Mouse (Mus musculus) heart, postnatal 0 days (tissue): ENCODE results near the gene Zfp574. TPM values are rescaled to one million over a fixed set of nuclear protein-coding genes. Genes with fewer than 3 reads are reported as not detected.

Experiments
- ATAC-seq: fragments of 200-750 bp; cut with Nextera tagmentation; 2 replicates; pipeline ENCODE4 v1.8.0; 2017; ENCODE audit warnings: low read depth, moderate number of reproducible peaks, moderate library complexity; ENCODE audit not compliant: insufficient read depth
- DNase-seq: peaks from one replicate; pipeline ENCODE4 v3.0.0-alpha.2; 2016; ENCODE audit warnings: low spot score
- H3K27ac ChIP-seq: fragments of 300-500 bp; sonication (generic); 2 replicates; pipeline ENCODE4 v1.5.1; 2014; ENCODE audit warnings: low read depth, mild to moderate bottlenecking
- H3K27me3 ChIP-seq: fragments of 300-500 bp; sonication (generic); 2 replicates; pipeline ENCODE4 v1.6.1; 2014; ENCODE audit warnings: low read length, mixed read lengths; ENCODE audit not compliant: control insufficient read depth, insufficient read depth
- H3K36me3 ChIP-seq: fragments of 300-500 bp; sonication (generic); replicated peaks from 2 replicates; pipeline ENCODE4 v1.6.1; 2014; ENCODE audit warnings: low read length, mixed read lengths; ENCODE audit not compliant: control insufficient read depth, insufficient read depth
- H3K4me1 ChIP-seq: fragments of 300-500 bp; sonication (generic); 2 replicates; pipeline ENCODE4 v1.6.1; 2014; ENCODE audit warnings: antibody characterized with exemption; ENCODE audit not compliant: control insufficient read depth, insufficient read depth
- H3K4me2 ChIP-seq: fragments of 300-500 bp; sonication (generic); 2 replicates; pipeline ENCODE4 v1.6.1; 2014; ENCODE audit warnings: low read depth, mild to moderate bottlenecking, low read length, moderate library complexity
- H3K4me3 ChIP-seq: fragments of 300-500 bp; sonication (generic); 2 replicates; pipeline ENCODE4 v1.5.1; 2014; ENCODE audit warnings: low read depth, low read length
- H3K9ac ChIP-seq: fragments of 300-500 bp; sonication (generic); replicated peaks from 2 replicates; pipeline ENCODE4 v1.6.1; 2014; ENCODE audit warnings: low read depth, low read length, mixed read lengths
- H3K9me3 ChIP-seq: fragments of 300-500 bp; sonication (generic); replicated peaks from 2 replicates; pipeline ENCODE4 v1.6.1; 2016; ENCODE audit warnings: low read length; ENCODE audit not compliant: control insufficient read depth
- CTCF ChIP-seq: IDR thresholded peaks from 2 replicates; pipeline ENCODE4 v1.5.1; 2016; ENCODE audit warnings: antibody characterized with exemption, control low read depth, low read depth
- EP300 ChIP-seq: IDR thresholded peaks from 2 replicates; pipeline ENCODE4 v1.6.1; 2016; ENCODE audit warnings: antibody characterized with exemption, low read depth
- WGBS: fragments of 180-500 bp; shearing (Covaris S2); extraction: QIAGEN DNeasy Blood & Tissue Kit; methylation state at CpG from one replicate; pipeline ENCODE4 v1.1.7; 2014; 5-methylcytosine and 5-hydroxymethylcytosine counted together
- polyA plus RNA-seq: library from polyadenylated mRNA; unstranded; fragments of >200 nt; fragmentation: Nextera tagmentation; extraction: Ambion mirVana; gene quantifications from 2 replicates; pipeline ENCODE4 v1.2.1, GENCODE M21; 2015
- total RNA-seq: library from RNA; depleted of rRNA; stranded (reverse); fragments of >200 nt; gene quantifications from 2 replicates; pipeline ENCODE4 v1.2.3, GENCODE M21; 2014; ENCODE audit warnings: low replicate concordance; rRNA removed

The Zfp574 gene
- total RNA-seq: 9.8 and 12.0 TPM in 2 replicates
- polyA plus RNA-seq: 11.2 and 11.6 TPM in 2 replicates

GRCm38 (mm10) chr7:25071979-25072715, at the start of gene Zfp574, which contains the start of gene Grik5:
Gene Zfp574 (plus strand): TSS chr7:25072567.
Gene Grik5 (minus strand): TSS chr7:25072346.
- Histone ChIP-seq H3K4me2 (peak within 1 kb of the TSS; percentile 94), H3K27ac (peak within 1 kb of the TSS; percentile 60), H3K9me3 (no peaks in the 10 kb centered on the region), H3K9ac (peak within 1 kb of the TSS; percentile 75), H3K36me3 (peaks cover 9% of the 10 kb centered on the region; the same call in 1 of the 2 replicates), H3K27me3 (no peaks in the 10 kb centered on the region), H3K4me1 (0 out of 2 replicates have a peak, but pooled peaks cover 8% of the 10 kb centered on the region), H3K4me3 (peak within 1 kb of the TSS; percentile 67)
- TF ChIP-seq EP300: no peak
- TF ChIP-seq CTCF: no peak
- no peak for ATAC-seq
- WGBS: 2% methylated on average over 19 of the region's 28 CpGs
- peak; percentile 17 for DNase-seq

DNA sequence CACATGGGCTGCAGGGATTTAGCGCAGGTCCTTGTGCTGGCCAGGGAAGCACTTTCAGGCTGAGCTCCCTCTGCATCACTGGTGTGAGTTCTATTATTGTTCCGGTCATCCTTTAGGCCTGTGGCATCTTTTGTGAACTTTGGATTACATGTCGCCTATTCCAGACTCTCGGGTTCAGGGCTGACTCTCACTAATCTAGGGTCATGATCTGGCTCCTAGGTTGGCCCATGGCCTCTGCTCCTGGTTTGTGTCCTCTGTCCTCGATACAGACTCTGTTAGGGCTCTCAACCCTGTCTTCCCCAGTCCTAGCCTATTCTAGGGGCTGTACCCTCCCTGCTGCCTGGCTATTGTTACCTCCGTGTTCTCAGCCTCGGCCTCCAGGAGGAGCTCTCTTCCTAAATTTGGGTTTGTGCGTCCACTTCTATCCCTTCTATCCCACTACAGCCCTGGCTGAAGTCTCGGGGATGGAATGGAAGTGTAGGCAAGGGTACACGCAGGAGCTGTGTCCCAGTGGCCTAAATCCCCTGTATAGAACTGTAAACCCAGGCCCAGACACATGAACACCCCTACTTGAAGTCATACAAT, 46.4 kb upstream of the Zfp574 start:
- Histone ChIP-seq H3K27me3 (no peaks in the 10 kb centered on the region), H3K9ac (no peak overlapping the region), H3K4me1 (no peaks in the 10 kb centered on the region), H3K36me3 (peaks cover 5% of the 10 kb centered on the region; the same call in 1 of the 2 replicates), H3K9me3 (no peaks in the 10 kb centered on the region), H3K27ac (no peak overlapping the region), H3K4me2 (no peak overlapping the region), H3K4me3 (no peak overlapping the region)
- 54% methylated on average over 10 of the region's 10 CpGs for WGBS
- peak; percentile 6 for DNase-seq
- ATAC-seq: peak; percentile 47
- TF ChIP-seq EP300 (no peak), CTCF (peak; percentile 49; the same call in 1 of the 2 replicates)

- no peaks in the 10 kb centered on the region for H3K27me3 ChIP-seq
- no peak overlapping the region for H3K9ac ChIP-seq
- 35% methylated on average over 7 of the region's 7 CpGs for WGBS
- no peak overlapping the region for H3K4me3 ChIP-seq
- no peak overlapping the region for H3K4me2 ChIP-seq
- H3K27ac ChIP-seq: no peak overlapping the region
- no peak for ATAC-seq
- H3K9me3 ChIP-seq: no peaks in the 10 kb centered on the region
- H3K36me3 ChIP-seq: no peaks in the 10 kb centered on the region
- H3K4me1 ChIP-seq: no peaks in the 10 kb centered on the region
- no peak for DNase-seq
- TF ChIP-seq EP300 (no peak), CTCF (no peak)
Observed at GRCm38 (mm10) chr7:25026452-25026851, 45.9 kb upstream of the Zfp574 start.

GRCm38 (mm10) chr7:25030032-25030753, 42.2 kb upstream of the Zfp574 start:
- TF ChIP-seq CTCF: peak; percentile 87
- TF ChIP-seq EP300: no peak
- Histone ChIP-seq H3K36me3 (no peaks in the 10 kb centered on the region), H3K4me2 (no peak overlapping the region), H3K4me3 (no peak overlapping the region), H3K27ac (no peak overlapping the region), H3K9ac (no peak overlapping the region), H3K27me3 (no peaks in the 10 kb centered on the region), H3K4me1 (no peaks in the 10 kb centered on the region), H3K9me3 (no peaks in the 10 kb centered on the region)
- DNase-seq (peak; percentile 61), ATAC-seq (peak; percentile 31; the same call in 1 of the 2 replicates)
- 27% methylated on average over 5 of the region's 5 CpGs for WGBS

DNA sequence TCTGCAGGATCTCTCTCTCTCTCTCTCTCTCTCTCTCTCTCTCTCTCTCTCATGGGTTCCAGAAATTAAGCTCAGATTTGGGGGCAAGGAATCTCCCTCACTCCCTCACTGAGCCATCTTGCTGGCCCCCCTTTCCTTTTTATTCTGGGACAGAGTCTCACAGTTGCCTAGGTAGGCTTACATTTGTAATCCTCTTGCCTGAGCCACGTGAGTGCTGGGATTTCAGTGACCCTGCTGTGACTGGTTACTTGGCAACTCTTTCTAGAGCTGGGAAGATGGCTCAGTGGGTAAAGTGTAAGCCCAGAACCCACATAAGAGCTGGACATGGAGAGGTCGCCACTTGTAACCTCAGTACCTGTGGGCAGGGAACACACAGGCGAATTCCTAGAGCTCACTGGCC, 40.8 kb upstream of the Zfp574 start:
- H3K4me3 ChIP-seq: no peak overlapping the region
- no peak for ATAC-seq
- H3K9ac ChIP-seq: no peak overlapping the region
- H3K9me3 ChIP-seq: no peaks in the 10 kb centered on the region
- no peak overlapping the region for H3K4me2 ChIP-seq
- no peak for DNase-seq
- H3K27ac ChIP-seq: no peak overlapping the region
- H3K36me3 ChIP-seq: no peaks in the 10 kb centered on the region
- H3K27me3 ChIP-seq: no peaks in the 10 kb centered on the region
- H3K4me1 ChIP-seq: no peaks in the 10 kb centered on the region
- no peak for TF ChIP-seq EP300
- TF ChIP-seq CTCF: no peak
- 75% methylated on average over 3 of the region's 3 CpGs for WGBS
